Mouse (Mus musculus): ENCODE results near the gene Sec16a. TPM values are rescaled to one million over a fixed set of nuclear protein-coding genes. Genes with fewer than 3 reads are reported as not detected.

Gene Sec16a
- polyA plus RNA-seq, 1 experiment from 2014 or later: 37.7 TPM

GRCm38 (mm10) chr2:26486264-26486810, 41.3 kb upstream of the Sec16a start:
- ATAC-seq (ENCODE audit: insufficient number of reproducible peaks, insufficient read depth, low FRiP score, low read depth): no peak
- no peak overlapping the region for H3K4me2 ChIP-seq (replicated peaks; ENCODE audit: low read depth, low read length)
- peak overlapping the region; percentile 66; the same call in 1 of the 2 replicates for H3K27ac ChIP-seq (ENCODE audit: low read length)
- peaks cover 22% of the 10 kb centered on the region for H3K36me3 ChIP-seq (ENCODE audit: control insufficient read depth, insufficient read depth, low read length)
- no peaks in the 10 kb centered on the region for H3K9me3 ChIP-seq (ENCODE audit: control insufficient read depth, low read depth, low read length)
- no peak overlapping the region for H3K9ac ChIP-seq (replicated peaks; ENCODE audit: low read depth, low read length)
- peaks cover 82% of the 10 kb centered on the region for H3K4me1 ChIP-seq (ENCODE audit: control insufficient read depth, insufficient read depth, low read length)
- 29% methylated on average over 5 of the region's 5 CpGs for WGBS
- no peak overlapping the region for H3K4me3 ChIP-seq (ENCODE audit: low read depth, low read length)
- no peaks in the 10 kb centered on the region for H3K27me3 ChIP-seq (ENCODE audit: control insufficient read depth, insufficient read depth, low read length)

GRCm38 (mm10) chr2:26485710-26486109, 40.7 kb upstream of the Sec16a start:
- peaks cover 79% of the 10 kb centered on the region for H3K4me1 ChIP-seq (ENCODE audit: control insufficient read depth, insufficient read depth, low read length)
- no peak overlapping the region for H3K9ac ChIP-seq (replicated peaks; ENCODE audit: low read depth, low read length)
- WGBS: 46% methylated on average over 7 of the region's 7 CpGs
- no peak overlapping the region for H3K4me3 ChIP-seq (ENCODE audit: low read depth, low read length)
- peaks cover 27% of the 10 kb centered on the region for H3K36me3 ChIP-seq (ENCODE audit: control insufficient read depth, insufficient read depth, low read length)
- H3K27ac ChIP-seq (ENCODE audit: low read length): no peak overlapping the region
- H3K9me3 ChIP-seq (ENCODE audit: control insufficient read depth, low read depth, low read length): no peaks in the 10 kb centered on the region
- H3K27me3 ChIP-seq (ENCODE audit: control insufficient read depth, insufficient read depth, low read length): no peaks in the 10 kb centered on the region
- no peak overlapping the region for H3K4me2 ChIP-seq (replicated peaks; ENCODE audit: low read depth, low read length)
- no peak for ATAC-seq (ENCODE audit: insufficient number of reproducible peaks, insufficient read depth, low FRiP score, low read depth)

- Histone ChIP-seq H3K4me1 (ENCODE audit: control insufficient read depth, insufficient read depth, low read length) (peaks cover 77% of the 10 kb centered on the region), H3K27ac (ENCODE audit: low read length) (no peak overlapping the region), H3K9ac (replicated peaks; ENCODE audit: low read depth, low read length) (no peak overlapping the region), H3K4me3 (ENCODE audit: low read depth, low read length) (no peak overlapping the region), H3K36me3 (ENCODE audit: control insufficient read depth, insufficient read depth, low read length) (peaks cover 29% of the 10 kb centered on the region), H3K4me2 (replicated peaks; ENCODE audit: low read depth, low read length) (no peak overlapping the region), H3K27me3 (ENCODE audit: control insufficient read depth, insufficient read depth, low read length) (no peaks in the 10 kb centered on the region), H3K9me3 (ENCODE audit: control insufficient read depth, low read depth, low read length) (no peaks in the 10 kb centered on the region)
- ATAC-seq (ENCODE audit: insufficient number of reproducible peaks, insufficient read depth, low FRiP score, low read depth): no peak
- WGBS: 83% methylated on average over 9 of the region's 9 CpGs
Measured at GRCm38 (mm10) chr2:26485278-26485677, 40.3 kb upstream of the Sec16a start.

- Histone ChIP-seq H3K27me3 (ENCODE audit: control insufficient read depth, insufficient read depth, low read length) (no peaks in the 10 kb centered on the region), H3K27ac (ENCODE audit: low read length) (peak overlapping the region; percentile 48; the same call in 1 of the 2 replicates), H3K4me3 (ENCODE audit: low read depth, low read length) (no peak overlapping the region), H3K4me2 (replicated peaks; ENCODE audit: low read depth, low read length) (no peak overlapping the region), H3K9ac (replicated peaks; ENCODE audit: low read depth, low read length) (no peak overlapping the region), H3K36me3 (ENCODE audit: control insufficient read depth, insufficient read depth, low read length) (peaks cover 40% of the 10 kb centered on the region), H3K9me3 (ENCODE audit: control insufficient read depth, low read depth, low read length) (no peaks in the 10 kb centered on the region), H3K4me1 (ENCODE audit: control insufficient read depth, insufficient read depth, low read length) (peaks cover 66% of the 10 kb centered on the region)
- ATAC-seq (ENCODE audit: insufficient number of reproducible peaks, insufficient read depth, low FRiP score, low read depth): no peak
- 92% methylated on average over 10 of the region's 10 CpGs for WGBS
Measured at GRCm38 (mm10) chr2:26484169-26484568, 39.2 kb upstream of the Sec16a start.

GRCm38 (mm10) chr2:26483230-26483869, 38.3 kb upstream of the Sec16a start:
- Histone ChIP-seq H3K27ac (ENCODE audit: low read length) (peak overlapping the region; percentile 79), H3K36me3 (ENCODE audit: control insufficient read depth, insufficient read depth, low read length) (peaks cover 48% of the 10 kb centered on the region), H3K4me3 (ENCODE audit: low read depth, low read length) (no peak overlapping the region), H3K9me3 (ENCODE audit: control insufficient read depth, low read depth, low read length) (no peaks in the 10 kb centered on the region), H3K9ac (replicated peaks; ENCODE audit: low read depth, low read length) (no peak overlapping the region), H3K4me2 (replicated peaks; ENCODE audit: low read depth, low read length) (no peak overlapping the region; the same call in 1 of the 2 replicates), H3K4me1 (ENCODE audit: control insufficient read depth, insufficient read depth, low read length) (peaks cover 58% of the 10 kb centered on the region), H3K27me3 (ENCODE audit: control insufficient read depth, insufficient read depth, low read length) (no peaks in the 10 kb centered on the region)
- 53% methylated on average over 13 of the region's 13 CpGs for WGBS
- 0 out of 2 replicates have a peak, but pooled peaks have one; percentile 7 for ATAC-seq (ENCODE audit: insufficient number of reproducible peaks, insufficient read depth, low FRiP score, low read depth)

- H3K9me3 ChIP-seq (ENCODE audit: control insufficient read depth, low read depth, low read length): no peaks in the 10 kb centered on the region
- H3K27ac ChIP-seq (ENCODE audit: low read length): peak overlapping the region; percentile 79
- ATAC-seq (ENCODE audit: insufficient number of reproducible peaks, insufficient read depth, low FRiP score, low read depth): no peak
- no peak overlapping the region for H3K9ac ChIP-seq (replicated peaks; ENCODE audit: low read depth, low read length)
- peaks cover 54% of the 10 kb centered on the region for H3K36me3 ChIP-seq (ENCODE audit: control insufficient read depth, insufficient read depth, low read length)
- H3K4me2 ChIP-seq (replicated peaks; ENCODE audit: low read depth, low read length): no peak overlapping the region; the same call in 1 of the 2 replicates
- peaks cover 52% of the 10 kb centered on the region for H3K4me1 ChIP-seq (ENCODE audit: control insufficient read depth, insufficient read depth, low read length)
- 73% methylated on average over 3 of the region's 3 CpGs for WGBS
- no peaks in the 10 kb centered on the region for H3K27me3 ChIP-seq (ENCODE audit: control insufficient read depth, insufficient read depth, low read length)
- no peak overlapping the region for H3K4me3 ChIP-seq (ENCODE audit: low read depth, low read length)
Measured at GRCm38 (mm10) chr2:26482824-26483223, 37.8 kb upstream of the Sec16a start.

GRCm38 (mm10) chr2:26481724-26482495, 36.9 kb upstream of the Sec16a start:
- 0 out of 2 replicates have a peak overlapping the region, but pooled peaks have one; percentile 10 for H3K4me2 ChIP-seq (replicated peaks; ENCODE audit: low read depth, low read length)
- 62% methylated on average over 10 of the region's 10 CpGs for WGBS
- peak; percentile 59 for ATAC-seq (ENCODE audit: insufficient number of reproducible peaks, insufficient read depth, low FRiP score, low read depth)
- H3K4me1 ChIP-seq (ENCODE audit: control insufficient read depth, insufficient read depth, low read length): peaks cover 43% of the 10 kb centered on the region
- H3K4me3 ChIP-seq (ENCODE audit: low read depth, low read length): no peak overlapping the region
- H3K9me3 ChIP-seq (ENCODE audit: control insufficient read depth, low read depth, low read length): no peaks in the 10 kb centered on the region
- H3K27ac ChIP-seq (ENCODE audit: low read length): peak overlapping the region; percentile 79
- H3K9ac ChIP-seq (replicated peaks; ENCODE audit: low read depth, low read length): no peak overlapping the region
- no peaks in the 10 kb centered on the region for H3K27me3 ChIP-seq (ENCODE audit: control insufficient read depth, insufficient read depth, low read length)
- peaks cover 63% of the 10 kb centered on the region for H3K36me3 ChIP-seq (ENCODE audit: control insufficient read depth, insufficient read depth, low read length)

- no peak overlapping the region for H3K4me2 ChIP-seq (replicated peaks; ENCODE audit: low read depth, low read length)
- H3K4me1 ChIP-seq (ENCODE audit: control insufficient read depth, insufficient read depth, low read length): peaks cover 33% of the 10 kb centered on the region
Measured at GRCm38 (mm10) chr2:26480911-26481310, 35.9 kb upstream of the Sec16a start.

More at GRCm38 (mm10) chr2:26480911-26481310, 35.9 kb upstream of the Sec16a start:
- ATAC-seq (ENCODE audit: insufficient number of reproducible peaks, insufficient read depth, low FRiP score, low read depth): no peak
- no peak overlapping the region for H3K9ac ChIP-seq (replicated peaks; ENCODE audit: low read depth, low read length)
- no peak overlapping the region; the same call in 1 of the 2 replicates for H3K27ac ChIP-seq (ENCODE audit: low read length)
- peaks cover 68% of the 10 kb centered on the region for H3K36me3 ChIP-seq (ENCODE audit: control insufficient read depth, insufficient read depth, low read length)
- H3K4me3 ChIP-seq (ENCODE audit: low read depth, low read length): no peak overlapping the region
- no peaks in the 10 kb centered on the region for H3K27me3 ChIP-seq (ENCODE audit: control insufficient read depth, insufficient read depth, low read length)
- no peaks in the 10 kb centered on the region for H3K9me3 ChIP-seq (ENCODE audit: control insufficient read depth, low read depth, low read length)
- WGBS: 94% methylated on average over 12 of the region's 12 CpGs

All from stomach, embryonic 14.5 days (tissue).